Mouse (Mus musculus) lung, adult 2 months (tissue): ENCODE data around the gene Fubp1.

Experiments
- CTCF ChIP-seq: fragments of 200-500 bp; IDR thresholded peaks from 2 replicates; pipeline ENCODE4 v1.5.1; 2011; ENCODE audit warnings: mild to moderate bottlenecking, low read length, control low read depth; ENCODE audit not compliant: insufficient read depth
- POLR2A ChIP-seq: fragments of 200-500 bp; IDR thresholded peaks from 2 replicates; pipeline ENCODE4 v1.6.1; 2011; ENCODE audit warnings: low read depth, mild to moderate bottlenecking, control low read depth, low read length, borderline replicate concordance; ENCODE audit errors: extremely low read depth

GRCm38 (mm10) chr3:152282126-152282525 lies 71.9 kb downstream of the Fubp1 start:
- TF ChIP-seq CTCF (no peak), POLR2A (no peak)
